ENCODE assay signal across 19 mouse cellular contexts in the genomic region with DNA sequence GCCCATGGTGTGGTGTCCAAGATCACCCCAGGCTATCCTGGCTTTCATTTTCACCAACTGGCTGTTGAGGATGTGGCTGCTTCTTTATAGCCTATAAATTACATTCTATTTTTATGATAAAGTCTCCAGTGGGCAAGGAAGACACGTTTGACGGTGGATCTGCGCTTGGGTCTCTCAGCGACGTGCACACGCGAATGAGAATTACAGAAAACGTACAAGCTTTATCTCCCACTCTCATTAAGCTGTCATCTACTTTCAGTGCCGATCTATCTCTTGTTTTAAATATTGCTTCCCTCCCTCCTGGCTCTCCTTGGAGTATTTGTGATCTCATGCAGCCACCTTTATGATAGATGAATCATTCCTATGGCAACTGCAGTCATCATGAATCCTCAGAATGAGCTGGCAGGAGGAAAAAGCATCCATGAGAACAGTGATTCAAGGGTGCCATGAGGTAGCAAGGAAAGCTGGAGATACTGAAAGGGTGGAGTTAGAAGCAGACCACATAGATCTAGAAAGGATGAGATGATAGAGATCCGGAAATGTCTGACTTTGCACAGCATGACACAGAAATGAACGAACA.
DNase-seq lines count a peak whose midpoint lies in the region; ATAC-seq and TF ChIP-seq lines count a peak whose summit lies in the region.
"Had no signal": no experiment of that assay in that cellular context is flagged by ENCODE, and none has a peak within 500 bp of the region (broad histone marks: within the 10 kb centered on the region; RNA-seq: fewer than 3 reads in every experiment).

No protein-coding gene starts in this region.

- no peak for TF ChIP-seq CTCF in testis, adult 2 months (IDR thresholded peaks at IDR 0.05; ENCODE audit: control insufficient read depth, insufficient read depth, insufficient replicate concordance, low read depth, low read length)

- H3K9me3 ChIP-seq in neural tube, embryonic 13.5 days = no peaks in the 10 kb centered on the region
- no peaks in the 10 kb centered on the region for H3K9me3 ChIP-seq in neural tube, embryonic 15.5 days (replicated peaks)
- H3K9me3 ChIP-seq: embryonic facial prominence, embryonic 15.5 days; forebrain, embryonic 10.5 days; heart, embryonic 12.5 days; hindbrain, embryonic 10.5 days; intestine, embryonic 15.5 days had no signal

- H3K27me3 ChIP-seq in neural tube, embryonic 13.5 days = no peaks in the 10 kb centered on the region
- no peaks in the 10 kb centered on the region for H3K27me3 ChIP-seq in neural tube, embryonic 15.5 days (replicated peaks)
- H3K27me3 ChIP-seq in testis, adult 2 months (ENCODE audit: control insufficient read depth, insufficient read depth, low read length) = no peaks in the 10 kb centered on the region
- H3K27me3 ChIP-seq: embryonic facial prominence, embryonic 15.5 days; heart, embryonic 12.5 days; intestine, embryonic 15.5 days had no signal

- no peak for DNase-seq in frontal cortex, postnatal 10 days (ENCODE audit: low spot score in 2 of 2)
- DNase-seq in testis, postnatal 10 days (ENCODE audit: low spot score) = no peak
- DNase-seq in kidney, adult 18-20 months = no peak
- DNase-seq: adrenal gland, postnatal 10 days; cerebellum, adult 11-12 months; cerebellum, adult 9-10 months; gastrocnemius, adult 2 months; gastrocnemius, postnatal 25 days had no signal

- no peaks in the 10 kb centered on the region for H3K4me1 ChIP-seq in neural tube, embryonic 13.5 days (replicated peaks)
- 0 out of 2 replicates have a peak, but pooled peaks cover 5% of the 10 kb centered on the region for H3K4me1 ChIP-seq in neural tube, embryonic 15.5 days
- no peaks in the 10 kb centered on the region for H3K4me1 ChIP-seq in testis, adult 2 months (ENCODE audit: control insufficient read depth, insufficient read depth, low read length)
- H3K4me1 ChIP-seq: embryonic facial prominence, embryonic 15.5 days; forebrain, embryonic 10.5 days; heart, embryonic 12.5 days; hindbrain, embryonic 10.5 days; intestine, embryonic 15.5 days had no signal

- H3K36me3 ChIP-seq in neural tube, embryonic 13.5 days = no peaks in the 10 kb centered on the region
- no peaks in the 10 kb centered on the region for H3K36me3 ChIP-seq in neural tube, embryonic 15.5 days
- H3K36me3 ChIP-seq in testis, adult 2 months (ENCODE audit: control insufficient read depth, insufficient read depth, low read length) = no peaks in the 10 kb centered on the region
- H3K36me3 ChIP-seq: embryonic facial prominence, embryonic 15.5 days; forebrain, embryonic 10.5 days; heart, embryonic 12.5 days; hindbrain, embryonic 10.5 days; intestine, embryonic 15.5 days had no signal

- TF ChIP-seq POLR2A in testis, adult 2 months (IDR thresholded peaks at IDR 0.05; ENCODE audit: control insufficient read depth, low read depth, low read length) = no peak

- H3K27ac ChIP-seq in neural tube, embryonic 13.5 days (replicated peaks) = no peak overlapping the region
- no peak overlapping the region for H3K27ac ChIP-seq in neural tube, embryonic 15.5 days (replicated peaks)
- no peak overlapping the region for H3K27ac ChIP-seq in testis, adult 2 months (ENCODE audit: control insufficient read depth, insufficient read depth, low read depth, low read length)
- H3K27ac ChIP-seq: embryonic facial prominence, embryonic 15.5 days; forebrain, embryonic 10.5 days; gastrocnemius, adult 2 months; hindbrain, embryonic 10.5 days; intestine, embryonic 15.5 days had no signal

- 60% methylated on average over 11 of the region's 11 CpGs for WGBS in neural tube, embryonic 13.5 days
- WGBS in neural tube, embryonic 15.5 days = 48% methylated on average over 11 of the region's 11 CpGs

- peak; percentile 82 for ATAC-seq in frontal cortex, adult (ENCODE audit: low TSS enrichment)
- peak; percentile 59 for ATAC-seq in neural tube, embryonic 13.5 days (ENCODE audit: low read depth)
- no peak; the same call in 1 of the 2 replicates for ATAC-seq in neural tube, embryonic 15.5 days (ENCODE audit: low FRiP score)
- ATAC-seq: forebrain, embryonic 14.5 days; intestine, embryonic 15.5 days had no signal

- H3K4me2 ChIP-seq in neural tube, embryonic 13.5 days = no peak overlapping the region
- no peak overlapping the region for H3K4me2 ChIP-seq in neural tube, embryonic 15.5 days
- H3K4me2 ChIP-seq: embryonic facial prominence, embryonic 15.5 days; heart, embryonic 12.5 days; intestine, embryonic 15.5 days had no signal

- no peak overlapping the region for H3K9ac ChIP-seq in neural tube, embryonic 13.5 days
- no peak overlapping the region for H3K9ac ChIP-seq in neural tube, embryonic 15.5 days (replicated peaks)
- H3K9ac ChIP-seq: embryonic facial prominence, embryonic 15.5 days; heart, embryonic 12.5 days; intestine, embryonic 15.5 days had no signal

- H3K4me3 ChIP-seq in neural tube, embryonic 13.5 days = no peak overlapping the region
- H3K4me3 ChIP-seq in neural tube, embryonic 15.5 days (replicated peaks) = no peak overlapping the region
- H3K4me3 ChIP-seq in testis, adult 2 months (ENCODE audit: control insufficient read depth, low read depth, low read length) = peak overlapping the region; percentile 73
- H3K4me3 ChIP-seq: embryonic facial prominence, embryonic 15.5 days; erythroblast, embryonic 14.5 days; forebrain, embryonic 10.5 days; gastrocnemius, adult 2 months; heart, embryonic 12.5 days; hindbrain, embryonic 10.5 days; intestine, embryonic 15.5 days had no signal
